16 mouse cellular contexts compared by ENCODE assay signal in genomic region chr15:81470735-81471134, GRCm38 (mm10).
"Had no signal": no experiment of that assay in that cellular context is flagged by ENCODE, and none has a peak within 500 bp of the region (broad histone marks: within the 10 kb centered on the region; RNA-seq: fewer than 3 reads in every experiment).

No protein-coding gene starts in this region.

- H3K27ac ChIP-seq: lung, embryonic 15.5 days; macrophage; midbrain, embryonic 13.5 days; midbrain, embryonic 15.5 days; neural tube, embryonic 12.5 days had no signal

- DNase-seq: lung, adult 2 months; lung, postnatal 14 days; lung, postnatal 36 days; right cerebral cortex, postnatal 14 days; spleen, adult 18-20 months; thymus, adult 18-20 months; thymus, postnatal 14 days; thymus, postnatal 36 days had no signal

- H3K27me3 ChIP-seq: lung, embryonic 15.5 days; megakaryocyte, embryonic 14.5 days; midbrain, embryonic 13.5 days; midbrain, embryonic 15.5 days; neural tube, embryonic 12.5 days had no signal

- H3K4me2 ChIP-seq: lung, embryonic 15.5 days; midbrain, embryonic 11.5 days; midbrain, embryonic 13.5 days; midbrain, embryonic 15.5 days; neural tube, embryonic 12.5 days had no signal

- H3K9ac ChIP-seq: lung, embryonic 15.5 days; midbrain, embryonic 13.5 days; midbrain, embryonic 15.5 days; neural tube, embryonic 12.5 days had no signal

- H3K4me3 ChIP-seq: lung, embryonic 15.5 days; megakaryocyte, embryonic 14.5 days; midbrain, embryonic 13.5 days; midbrain, embryonic 15.5 days; neural tube, embryonic 12.5 days had no signal

- H3K9me3 ChIP-seq: lung, embryonic 15.5 days; megakaryocyte, embryonic 14.5 days; midbrain, embryonic 13.5 days; midbrain, embryonic 15.5 days; neural tube, embryonic 12.5 days had no signal

- ATAC-seq: lung, postnatal 0 days; midbrain, embryonic 13.5 days; midbrain, embryonic 15.5 days had no signal
